Mouse (Mus musculus) naive thymus-derived CD4-positive, alpha-beta T cell, adult 5 months (primary cell): Measurements from ENCODE around the gene Gtf3c2. TPM values are rescaled to one million over a fixed set of nuclear protein-coding genes. Genes with fewer than 3 reads are reported as not detected.

ENCODE experiments used
- polyA plus RNA-seq: library from polyadenylated mRNA; unstranded; fragments of 100-300 nt; shearing (Covaris generic); gene quantifications from one replicate; pipeline ENCODE4 v1.2.1, GENCODE M21; 2017

The Gtf3c2 gene
- polyA plus RNA-seq, result 94.7 TPM

GRCm38 (mm10) chr5:31179766-31180630 lies at the start of gene Gtf3c2, which contains the start of gene Gm29609:
Gene Gtf3c2 (minus strand): TSS chr5:31180144.
Gene Gm29609 (minus strand): TSS chr5:31179911.

GRCm38 (mm10) chr5:31220448-31221303 lies 40.7 kb upstream of the Gtf3c2 start, which contains the start of gene Ppm1g:
Gene Ppm1g (minus strand): TSS chr5:31220687.

GRCm38 (mm10) chr5:31201742-31202590 lies 22.0 kb upstream of the Gtf3c2 start, which contains the start of gene Zfp513:
Gene Zfp513 (minus strand): TSS chr5:31202303.

DNA sequence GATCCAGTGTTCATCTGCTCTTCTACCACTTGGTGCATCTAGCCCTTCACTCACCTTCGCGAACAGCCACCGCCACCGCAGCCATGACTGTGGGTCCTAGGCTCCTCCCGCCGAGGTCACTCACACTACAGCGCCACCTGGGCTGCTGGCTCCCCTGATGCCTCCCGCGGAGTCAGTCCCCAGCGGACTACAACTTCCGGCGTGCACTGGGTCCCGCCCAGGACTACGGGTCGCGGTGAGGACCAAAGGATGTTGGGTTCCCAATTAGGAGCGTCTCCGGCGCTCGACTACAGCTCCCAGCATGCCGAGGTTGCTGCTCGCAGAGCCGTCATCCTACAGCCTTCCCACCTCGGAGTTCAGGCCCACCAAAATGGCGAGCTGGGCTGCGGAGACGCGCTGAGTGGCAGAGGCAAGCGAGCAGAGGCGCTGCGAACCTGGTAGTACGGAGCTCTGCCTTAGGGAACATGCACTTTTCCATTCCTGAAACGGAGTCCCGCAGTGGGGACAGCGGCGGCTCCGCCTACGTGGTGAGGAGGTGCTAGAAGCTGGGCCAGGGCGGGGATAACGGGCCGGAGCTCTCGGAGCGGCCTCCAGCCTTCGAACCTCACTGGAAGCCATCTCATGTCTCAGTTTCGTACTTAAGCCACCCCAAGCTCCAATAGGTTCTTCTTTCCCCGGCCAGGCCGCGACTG lies 13.1 kb upstream of the Gtf3c2 start, which contains the start of the genes Snx17 and Eif2b4:
TSS of gene Snx17 (plus strand) at position 289 of the 692 bp plus-strand sequence.
TSS of gene Eif2b4 (minus strand) at position 492 of the 692 bp plus-strand sequence.

DNA sequence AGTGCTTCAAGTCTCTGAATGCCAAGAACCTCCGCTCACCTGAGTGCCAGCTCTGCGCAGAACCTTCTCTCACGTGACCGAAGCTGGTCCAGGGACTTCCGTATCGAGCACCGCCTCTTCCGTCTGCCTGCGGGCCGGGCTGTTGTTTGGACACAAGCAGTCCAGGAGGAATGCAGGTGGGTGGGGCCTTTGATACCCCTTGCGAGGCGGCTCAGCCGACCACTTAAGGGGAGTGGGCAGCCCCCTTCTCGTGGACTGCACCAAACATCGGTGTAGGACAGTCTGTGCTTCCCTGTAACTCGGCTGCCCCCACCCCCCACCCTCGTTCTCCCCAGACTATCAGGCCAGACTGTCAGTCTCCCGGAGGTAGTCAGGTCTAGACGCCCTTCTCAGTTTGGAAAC lies 25.8 kb downstream of the Gtf3c2 start, which contains the start of gene Mpv17:
TSS of gene Mpv17 (minus strand) at position 100 of the 402 bp plus-strand sequence.

DNA sequence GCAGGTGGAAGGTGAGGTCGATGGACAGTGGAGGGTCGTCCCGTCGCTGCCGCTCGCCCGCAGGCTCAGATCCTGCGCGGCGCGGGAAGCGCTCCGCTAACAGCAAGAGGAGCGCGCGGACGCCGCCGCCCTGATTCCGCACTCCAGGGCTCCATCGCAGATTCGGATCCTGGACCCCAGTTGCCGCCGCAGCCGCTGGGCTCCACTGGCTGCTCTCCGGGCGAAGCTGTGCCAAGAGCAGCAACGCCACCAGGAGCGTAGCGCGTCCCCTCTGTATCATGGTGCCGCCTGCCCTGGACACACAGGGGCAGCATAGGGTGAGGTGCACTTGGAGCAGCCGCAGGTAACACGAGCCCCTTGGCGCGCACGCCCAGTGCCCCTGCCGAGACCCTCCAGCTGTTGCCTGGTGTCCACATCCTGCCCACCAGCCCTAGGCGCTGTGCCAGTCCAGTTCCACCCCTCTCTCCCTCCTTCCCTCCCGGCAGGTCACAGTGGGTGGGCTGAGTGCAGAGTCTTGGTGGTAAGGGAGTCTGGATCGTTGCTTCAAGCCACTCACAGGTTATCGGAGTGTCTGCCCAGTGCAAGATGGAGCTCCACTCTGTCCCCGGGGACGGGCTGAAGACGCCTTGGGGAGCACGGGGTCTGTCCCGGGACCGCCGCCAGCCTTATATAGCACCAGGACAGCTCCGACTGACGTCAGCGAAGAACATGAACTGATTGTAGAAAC lies 41.5 kb downstream of the Gtf3c2 start, which contains the start of gene Ucn:
TSS of gene Ucn (minus strand) at position 589 of the 727 bp plus-strand sequence.

DNA sequence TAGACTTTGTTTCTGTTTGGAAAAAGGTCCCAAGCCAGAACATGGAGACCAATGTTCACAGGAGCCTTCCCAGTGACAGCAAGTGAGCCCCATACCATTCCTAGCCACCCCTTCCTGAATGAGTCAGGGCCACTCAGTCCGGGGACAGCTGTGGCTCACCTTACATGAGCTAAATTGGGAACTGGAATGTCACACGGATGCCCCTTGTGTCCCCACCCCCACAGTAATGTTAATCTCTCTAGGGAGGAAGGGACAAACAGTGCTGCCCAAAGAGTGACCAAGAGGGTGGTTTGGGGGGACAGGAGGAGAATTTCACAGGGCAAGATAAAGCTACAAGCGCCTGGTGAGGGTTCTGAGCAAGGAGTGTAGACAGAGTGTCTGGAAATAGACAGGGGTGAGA lies 63.6 kb downstream of the Gtf3c2 start, which contains the start of gene Trim54:
TSS of gene Trim54 (plus strand) at position 359 of the 400 bp plus-strand sequence.

DNA sequence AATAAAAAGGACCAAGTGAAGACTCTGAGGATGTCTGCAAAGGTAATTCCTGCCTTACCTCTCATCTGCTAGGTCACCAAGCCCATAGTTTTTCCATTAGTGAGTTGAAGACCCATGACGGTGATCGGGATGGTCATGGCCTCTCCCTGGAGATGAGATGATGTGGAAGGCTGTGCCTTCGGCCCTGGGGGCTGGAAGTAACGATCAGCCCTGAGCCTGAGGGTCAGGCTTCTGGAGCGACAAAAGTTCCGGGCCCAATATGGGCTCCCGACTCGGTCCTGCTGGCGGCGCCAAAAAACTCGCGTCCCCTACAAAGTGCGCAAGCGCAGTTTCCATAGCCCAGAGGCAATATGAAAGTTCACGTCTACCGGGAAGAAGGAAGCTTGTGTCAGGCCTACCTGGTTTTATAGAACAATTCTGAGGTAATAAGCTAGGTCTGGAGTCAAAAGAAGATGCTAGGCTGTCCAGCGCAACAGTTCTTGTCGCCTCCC lies 71.9 kb downstream of the Gtf3c2 start, which contains the start of gene Slc30a3:
TSS of gene Slc30a3 (minus strand) at position 238 of the 491 bp plus-strand sequence.

Other genes with a start within 250 kb of the Gtf3c2 start
- gene Cgref1, start 234.6 kb downstream of the Gtf3c2 start, polyA plus RNA-seq, result not detected
- gene Preb, start 219.8 kb downstream of the Gtf3c2 start, polyA plus RNA-seq, result 231 TPM
- gene Tcf23, start 211.5 kb downstream of the Gtf3c2 start, polyA plus RNA-seq, result not detected
- 64.4 TPM for gene Atraid, start 131.8 kb downstream of the Gtf3c2 start, polyA plus RNA-seq
- 8.8 TPM for gene Slc5a6, start 131.2 kb downstream of the Gtf3c2 start, polyA plus RNA-seq
- 24.5 TPM for gene Cad, start 125.4 kb downstream of the Gtf3c2 start, polyA plus RNA-seq
- gene Dnajc5g, start 73.9 kb downstream of the Gtf3c2 start, polyA plus RNA-seq, result not detected
- not detected for gene Slc30a3, start 71.9 kb downstream of the Gtf3c2 start, polyA plus RNA-seq
- not detected for gene Trim54, start 63.4 kb downstream of the Gtf3c2 start, polyA plus RNA-seq
- gene Ucn, start 41.3 kb downstream of the Gtf3c2 start, polyA plus RNA-seq, result not detected
- gene Mpv17, start 25.9 kb downstream of the Gtf3c2 start, polyA plus RNA-seq, result 15.3 TPM
- gene Gm29609, start 233 bp downstream of the Gtf3c2 start, polyA plus RNA-seq, result 2.5 TPM
- 88.9 TPM for gene Snx17, start 13.1 kb upstream of the Gtf3c2 start, polyA plus RNA-seq
- 51.6 TPM for gene Eif2b4, start 13.3 kb upstream of the Gtf3c2 start, polyA plus RNA-seq
- gene Zfp513, start 22.2 kb upstream of the Gtf3c2 start, polyA plus RNA-seq, result 23.9 TPM
- 169 TPM for gene Ppm1g, start 40.5 kb upstream of the Gtf3c2 start, polyA plus RNA-seq
- gene Nrbp1, start 60.7 kb upstream of the Gtf3c2 start, polyA plus RNA-seq, result 259 TPM
- 0.67 TPM for gene Gm9970, start 61.1 kb upstream of the Gtf3c2 start, polyA plus RNA-seq
- 55.3 TPM for gene Krtcap3, start 71.5 kb upstream of the Gtf3c2 start, polyA plus RNA-seq
- 10.5 TPM for gene Ift172, start 111.0 kb upstream of the Gtf3c2 start, polyA plus RNA-seq
- 0.90 TPM for gene Fndc4, start 115.9 kb upstream of the Gtf3c2 start, polyA plus RNA-seq
- 0.51 TPM for gene Gckr, start 117.3 kb upstream of the Gtf3c2 start, polyA plus RNA-seq